Mouse (Mus musculus): ENCODE results near the gene Jmjd4. TPM values are rescaled to one million over a fixed set of nuclear protein-coding genes. Genes with fewer than 3 reads are reported as not detected.

The Jmjd4 gene
- polyA plus RNA-seq, 1 experiment from 2014 or later = 14.9 TPM

DNA sequence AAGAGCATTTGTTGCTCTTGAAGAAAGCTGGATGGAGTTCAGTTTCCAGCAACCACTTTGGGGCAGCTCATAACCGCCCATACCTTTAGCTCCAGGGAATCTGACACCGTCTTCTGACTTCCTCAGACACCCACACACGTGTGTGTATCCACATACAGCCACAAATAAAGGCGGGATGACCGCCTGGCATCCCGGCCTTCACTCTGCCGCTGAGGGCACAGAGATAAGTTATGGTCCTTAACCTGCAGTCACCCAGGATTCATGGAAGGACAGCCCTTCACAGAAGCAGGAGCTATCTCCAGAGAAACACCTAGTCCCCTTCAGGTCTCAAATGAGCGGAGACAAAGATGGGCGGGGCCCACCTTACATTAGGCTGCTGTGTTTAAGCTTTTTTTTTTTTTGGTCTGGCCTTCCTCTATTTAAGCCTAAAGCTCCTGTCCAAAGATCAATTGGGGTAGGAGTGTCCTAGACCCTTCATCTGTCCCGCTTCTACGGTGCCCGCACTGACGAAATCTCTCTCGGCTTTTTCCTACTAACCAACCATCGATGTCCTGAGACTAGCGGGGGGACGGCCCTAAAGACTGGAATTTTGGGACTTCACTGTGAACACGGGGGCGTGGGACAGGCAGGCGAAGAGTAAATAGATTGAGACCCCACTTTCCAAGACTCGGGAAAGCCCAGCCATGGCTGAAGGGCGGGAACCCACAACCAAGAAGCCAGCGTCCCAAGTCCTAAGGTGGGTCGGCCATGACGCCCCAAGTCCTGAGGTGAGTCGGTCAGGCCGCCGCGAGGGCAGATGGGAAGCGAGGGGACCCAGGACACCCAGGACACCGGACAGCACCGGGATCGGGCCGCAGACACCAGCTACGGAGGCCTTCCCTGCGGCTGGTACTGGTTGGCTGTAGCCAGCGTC lies 21.8 kb downstream of the Jmjd4 start:
- Histone ChIP-seq H3K4me2 (peak overlapping the region; percentile 82), H3K4me3 (peak overlapping the region; percentile 82), H3K4me1 (peaks cover 8% of the 10 kb centered on the region), H3K27me3 (no peaks in the 10 kb centered on the region), H3K9me3 (no peaks in the 10 kb centered on the region), H3K36me3 (peaks cover 6% of the 10 kb centered on the region; the same call in 1 of the 2 replicates), H3K27ac (peak overlapping the region; percentile 75), H3K9ac (peak overlapping the region; percentile 97)
- ATAC-seq (ENCODE audit: insufficient number of reproducible peaks, insufficient read depth, low FRiP score, low TSS enrichment, low read depth) = peak; percentile 62; the same call in 1 of the 2 replicates
- 6% methylated on average over 37 of the region's 37 CpGs for WGBS

DNA sequence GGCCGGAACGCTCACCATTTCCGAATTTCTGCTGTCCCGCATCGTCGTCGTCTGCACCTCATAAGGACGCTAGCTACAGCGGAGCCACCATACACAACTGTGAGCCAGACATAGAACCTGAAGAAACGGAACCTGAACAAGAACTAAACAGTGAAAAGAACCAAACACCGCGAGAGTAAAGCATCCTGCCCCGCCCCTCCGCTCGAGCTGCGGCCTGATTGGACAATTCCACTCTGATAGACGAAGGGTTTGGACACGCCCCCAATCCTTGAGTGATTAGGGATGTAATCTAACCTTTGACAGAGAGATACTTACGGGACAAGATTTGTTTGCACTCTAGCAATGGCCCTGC lies 22.5 kb downstream of the Jmjd4 start, which contains the start of gene Zfp867:
Gene Zfp867, minus strand, starts transcription at position 149 of the 352 bp plus-strand sequence.
- Histone ChIP-seq H3K4me2 (peak within 1 kb of the TSS; percentile 82), H3K4me3 (peak within 1 kb of the TSS; percentile 82), H3K9ac (peak within 1 kb of the TSS; percentile 97), H3K4me1 (peaks cover 8% of the 10 kb centered on the region), H3K9me3 (no peaks in the 10 kb centered on the region), H3K27ac (peak within 1 kb of the TSS; percentile 75), H3K36me3 (peaks cover 3% of the 10 kb centered on the region; the same call in 1 of the 2 replicates), H3K27me3 (no peaks in the 10 kb centered on the region)
- WGBS = under 1% methylated on average over 19 of the region's 19 CpGs
- ATAC-seq (ENCODE audit: insufficient number of reproducible peaks, insufficient read depth, low FRiP score, low TSS enrichment, low read depth) = peak; percentile 82

DNA sequence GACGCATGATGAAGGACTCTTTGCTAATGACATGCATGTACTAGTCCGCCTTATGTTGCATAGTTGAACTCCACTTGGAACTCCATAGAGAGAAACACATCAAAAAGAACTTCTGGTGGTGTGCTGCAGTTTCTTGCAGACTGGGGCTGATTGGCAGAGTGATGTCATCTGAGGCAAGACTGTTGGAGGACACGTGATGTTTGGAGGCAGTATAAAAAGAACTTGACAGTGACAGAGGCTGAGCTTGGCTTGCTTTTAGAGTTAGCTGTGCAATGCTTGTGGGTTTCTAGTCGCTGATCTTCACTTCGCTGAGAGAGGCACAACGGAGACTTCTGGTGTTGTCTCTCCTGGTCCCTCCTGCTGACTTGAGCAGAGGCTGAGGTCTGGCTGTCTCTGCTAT lies 27.4 kb downstream of the Jmjd4 start:
- H3K4me1 ChIP-seq = no peaks in the 10 kb centered on the region
- no peak overlapping the region for H3K9ac ChIP-seq
- ATAC-seq (ENCODE audit: insufficient number of reproducible peaks, insufficient read depth, low FRiP score, low TSS enrichment, low read depth) = no peak
- H3K27me3 ChIP-seq = no peaks in the 10 kb centered on the region
- 57% methylated on average over 6 of the region's 6 CpGs for WGBS
- no peaks in the 10 kb centered on the region for H3K9me3 ChIP-seq
- H3K4me3 ChIP-seq = no peak overlapping the region
- no peaks in the 10 kb centered on the region for H3K36me3 ChIP-seq
- no peak overlapping the region for H3K4me2 ChIP-seq
- no peak overlapping the region for H3K27ac ChIP-seq

DNA sequence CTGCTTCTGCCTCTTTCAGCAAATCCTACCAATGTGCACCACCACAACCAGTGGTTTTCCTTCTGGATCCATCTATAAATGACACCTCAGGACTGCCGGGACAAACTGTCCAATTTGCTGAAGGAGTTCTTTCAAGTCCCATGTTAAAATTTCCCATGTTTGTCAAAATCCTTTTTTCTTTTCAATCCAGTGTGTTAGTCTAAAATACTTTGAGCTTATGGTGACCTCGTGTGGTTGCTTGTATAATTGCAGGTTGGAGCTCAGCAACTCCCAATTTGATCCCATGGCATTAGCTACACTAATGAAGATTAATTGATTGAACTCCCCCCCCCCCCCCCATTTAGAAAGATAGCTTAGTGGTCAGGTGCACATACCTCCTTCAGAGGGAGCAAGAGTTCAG lies 33.4 kb downstream of the Jmjd4 start:
- Histone ChIP-seq H3K4me1 (no peaks in the 10 kb centered on the region), H3K36me3 (peaks cover 35% of the 10 kb centered on the region), H3K9me3 (no peaks in the 10 kb centered on the region), H3K9ac (no peak overlapping the region), H3K4me3 (no peak overlapping the region), H3K27ac (no peak overlapping the region), H3K27me3 (no peaks in the 10 kb centered on the region), H3K4me2 (no peak overlapping the region)
- 4% methylated on average over 2 of the region's 2 CpGs for WGBS
- ATAC-seq (ENCODE audit: insufficient number of reproducible peaks, insufficient read depth, low FRiP score, low TSS enrichment, low read depth) = no peak

DNA sequence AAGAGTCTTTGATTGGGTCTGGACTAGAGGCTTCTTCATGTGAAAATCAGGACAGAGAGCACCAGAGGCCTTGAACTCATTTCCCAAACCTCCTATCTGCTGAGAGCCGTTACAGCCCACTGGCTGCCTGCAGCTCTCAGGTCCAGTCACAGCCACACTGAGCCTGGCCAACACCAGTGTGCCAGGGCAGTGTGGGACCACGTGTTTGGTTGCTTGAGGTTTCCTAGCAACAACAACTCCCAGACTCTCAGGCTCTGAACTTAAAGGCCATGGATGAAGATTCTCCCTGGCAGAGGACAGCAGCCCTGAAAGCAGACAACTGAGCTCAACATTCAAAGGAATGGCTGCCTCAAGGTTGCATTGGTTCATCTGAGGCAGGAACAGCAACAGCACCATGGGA lies 35.8 kb downstream of the Jmjd4 start:
- H3K9ac ChIP-seq = no peak overlapping the region
- ATAC-seq (ENCODE audit: insufficient number of reproducible peaks, insufficient read depth, low FRiP score, low TSS enrichment, low read depth) = no peak
- no peaks in the 10 kb centered on the region for H3K9me3 ChIP-seq
- H3K4me3 ChIP-seq = no peak overlapping the region
- H3K4me2 ChIP-seq = no peak overlapping the region
- 61% methylated on average over 2 of the region's 2 CpGs for WGBS
- peaks cover 58% of the 10 kb centered on the region for H3K36me3 ChIP-seq
- H3K27me3 ChIP-seq = no peaks in the 10 kb centered on the region
- H3K4me1 ChIP-seq = no peaks in the 10 kb centered on the region
- H3K27ac ChIP-seq = no peak overlapping the region

DNA sequence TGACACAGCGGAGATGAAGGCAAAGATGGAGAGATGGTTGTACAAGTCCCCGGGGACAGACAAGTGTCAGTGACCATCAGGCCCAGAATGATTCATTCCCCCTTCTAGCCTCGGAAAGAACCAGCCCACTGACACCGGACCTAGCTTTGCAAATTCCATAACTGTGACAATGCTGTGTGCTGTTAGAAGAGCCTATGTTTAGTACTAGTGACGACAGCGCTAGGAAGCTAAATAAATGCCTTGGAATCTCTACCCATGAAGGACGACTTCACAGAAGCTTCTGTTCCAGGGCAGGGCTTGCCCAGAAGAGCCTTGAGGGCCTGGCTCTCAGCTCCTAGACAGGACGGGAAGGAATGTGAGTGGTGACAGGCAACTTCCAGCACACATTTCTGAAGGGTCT lies 36.4 kb downstream of the Jmjd4 start:
- Histone ChIP-seq H3K36me3 (peaks cover 64% of the 10 kb centered on the region), H3K27me3 (no peaks in the 10 kb centered on the region), H3K9me3 (no peaks in the 10 kb centered on the region), H3K9ac (no peak overlapping the region), H3K4me1 (no peaks in the 10 kb centered on the region), H3K27ac (no peak overlapping the region), H3K4me3 (no peak overlapping the region), H3K4me2 (no peak overlapping the region)
- ATAC-seq (ENCODE audit: insufficient number of reproducible peaks, insufficient read depth, low FRiP score, low TSS enrichment, low read depth) = no peak
- 82% methylated on average over 8 of the region's 8 CpGs for WGBS

DNA sequence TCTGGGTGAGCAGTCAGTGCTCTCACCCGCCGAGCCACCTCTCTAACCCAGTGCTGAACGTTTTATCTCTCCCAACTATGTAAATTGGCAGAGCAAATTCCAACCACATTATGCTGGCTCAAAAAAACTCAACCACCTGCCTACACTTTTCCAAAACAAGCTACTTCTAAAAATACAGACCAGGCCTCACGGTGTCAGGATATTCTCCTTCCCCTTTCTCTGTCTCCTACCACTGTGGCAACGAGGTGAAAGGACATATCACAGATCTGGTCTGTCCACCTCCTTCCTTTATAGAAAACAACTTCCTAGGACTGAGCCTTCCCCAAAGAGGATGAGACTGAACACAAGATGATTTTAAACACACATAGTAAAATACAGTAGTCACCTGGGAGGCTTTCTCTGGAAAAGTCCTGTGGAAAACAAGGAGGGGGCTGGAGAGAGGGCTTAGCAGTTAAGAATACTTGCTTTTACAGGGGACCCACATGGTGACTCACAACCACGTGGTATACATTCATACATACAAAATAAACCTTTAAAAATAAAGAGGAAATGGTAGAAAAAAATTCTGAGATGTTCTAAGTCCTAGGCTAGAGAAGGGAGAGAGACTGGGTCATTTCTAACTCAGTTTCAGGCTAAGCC lies 46.9 kb downstream of the Jmjd4 start:
- H3K27ac ChIP-seq = no peak overlapping the region
- no peak overlapping the region for H3K4me2 ChIP-seq
- H3K9ac ChIP-seq = no peak overlapping the region
- no peaks in the 10 kb centered on the region for H3K4me1 ChIP-seq
- H3K36me3 ChIP-seq = peaks cover 99% of the 10 kb centered on the region
- no peak for ATAC-seq (ENCODE audit: insufficient number of reproducible peaks, insufficient read depth, low FRiP score, low TSS enrichment, low read depth)
- H3K4me3 ChIP-seq = no peak overlapping the region
- H3K9me3 ChIP-seq = no peaks in the 10 kb centered on the region
- 82% methylated on average over 6 of the region's 6 CpGs for WGBS
- H3K27me3 ChIP-seq = no peaks in the 10 kb centered on the region

DNA sequence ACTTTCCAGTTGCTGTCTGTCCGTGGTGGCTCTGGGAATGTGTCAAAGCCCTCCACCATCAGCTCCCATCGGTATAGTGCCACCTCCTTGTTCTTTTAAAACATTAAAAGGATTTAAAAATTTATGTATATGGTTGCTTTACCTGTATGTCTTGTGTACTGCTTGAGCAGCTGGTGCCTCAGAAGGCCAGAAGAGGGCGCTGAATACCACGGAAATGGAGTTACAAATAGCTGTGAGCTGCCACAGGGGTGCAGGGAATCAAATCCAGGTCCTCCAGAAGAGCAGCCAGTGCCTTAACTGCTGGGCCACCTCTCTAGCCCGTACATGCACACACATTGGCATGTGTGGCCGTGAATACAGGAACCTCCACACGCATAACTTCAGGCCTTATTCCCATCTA lies 47.9 kb downstream of the Jmjd4 start:
- H3K9me3 ChIP-seq = no peaks in the 10 kb centered on the region
- no peak for ATAC-seq (ENCODE audit: insufficient number of reproducible peaks, insufficient read depth, low FRiP score, low TSS enrichment, low read depth)
- H3K36me3 ChIP-seq = peaks cover 99% of the 10 kb centered on the region
- H3K27me3 ChIP-seq = no peaks in the 10 kb centered on the region
- 89% methylated on average over 7 of the region's 7 CpGs for WGBS
- no peak overlapping the region for H3K4me3 ChIP-seq
- no peak overlapping the region for H3K9ac ChIP-seq
- H3K27ac ChIP-seq = no peak overlapping the region
- no peak overlapping the region for H3K4me2 ChIP-seq
- no peaks in the 10 kb centered on the region for H3K4me1 ChIP-seq

DNA sequence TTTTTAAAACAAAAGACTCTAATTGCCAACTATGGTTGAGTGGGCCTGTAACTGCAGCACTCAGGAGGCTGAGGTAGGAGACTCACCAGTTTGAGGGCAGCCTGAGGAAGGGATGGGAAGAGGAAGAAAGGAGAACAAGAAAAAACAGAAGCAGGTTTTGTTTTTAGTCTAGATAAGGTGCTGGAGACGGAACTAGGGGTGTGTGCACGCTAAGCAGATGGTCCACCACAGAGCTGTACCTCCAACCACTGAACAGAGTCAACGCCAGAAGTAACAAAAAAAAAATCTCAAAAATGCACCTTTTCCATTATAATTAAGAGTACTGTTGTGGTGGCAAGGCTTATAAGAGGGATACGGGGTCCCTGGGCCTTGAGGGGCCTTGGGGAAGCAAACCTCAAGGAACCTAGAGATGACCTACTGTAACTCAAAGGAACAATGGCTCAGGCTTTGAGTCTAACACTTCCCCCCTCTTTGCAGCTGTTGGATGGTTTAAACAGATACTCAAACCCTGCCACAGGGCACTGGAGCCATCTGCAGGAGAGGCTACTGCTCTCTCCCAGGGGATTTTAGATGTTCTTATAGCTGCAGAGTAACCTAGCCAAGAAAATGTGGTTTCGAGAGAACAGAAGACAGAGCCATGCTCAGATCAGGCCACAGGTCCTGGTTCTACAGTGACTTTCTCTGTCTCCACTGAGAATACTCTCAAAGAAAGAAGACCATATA lies 52.3 kb downstream of the Jmjd4 start:
- Histone ChIP-seq H3K36me3 (peaks cover 73% of the 10 kb centered on the region), H3K4me1 (peaks cover 14% of the 10 kb centered on the region)
- ATAC-seq (ENCODE audit: insufficient number of reproducible peaks, insufficient read depth, low FRiP score, low TSS enrichment, low read depth) = no peak

DNA sequence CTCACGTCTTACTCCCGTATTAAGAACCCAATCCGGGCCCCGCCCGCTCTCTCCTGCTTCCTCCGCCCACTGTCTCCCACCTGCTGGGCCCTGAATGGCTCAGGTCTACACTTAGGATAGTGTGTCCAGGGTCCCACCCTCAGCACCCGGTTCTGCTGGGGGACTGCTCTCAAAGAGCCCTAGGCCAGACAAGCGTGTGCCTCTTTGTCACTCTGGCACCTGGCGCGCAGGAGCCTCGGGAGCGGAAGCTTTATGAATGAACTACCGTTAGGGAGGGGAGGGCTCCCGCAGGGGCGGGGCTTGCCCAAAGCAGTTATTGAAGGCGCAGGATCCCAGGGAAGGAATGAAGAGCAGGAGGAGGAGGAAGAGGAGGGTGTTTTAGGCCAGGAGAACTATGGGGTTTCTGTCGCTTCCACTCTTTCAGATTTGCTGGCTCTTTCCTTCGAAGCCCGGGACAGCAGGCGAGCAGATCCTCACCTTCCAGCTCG lies 55.5 kb downstream of the Jmjd4 start:
- Histone ChIP-seq H3K4me2 (peak overlapping the region; percentile 95), H3K27ac (peak overlapping the region; percentile 97), H3K4me1 (peaks cover 24% of the 10 kb centered on the region), H3K4me3 (peak overlapping the region; percentile 87), H3K9me3 (no peaks in the 10 kb centered on the region), H3K9ac (peak overlapping the region; percentile 97), H3K36me3 (peaks cover 59% of the 10 kb centered on the region), H3K27me3 (no peaks in the 10 kb centered on the region)
- WGBS = under 1% methylated on average over 21 of the region's 21 CpGs
- peak; percentile 34; the same call in 1 of the 2 replicates for ATAC-seq (ENCODE audit: insufficient number of reproducible peaks, insufficient read depth, low FRiP score, low TSS enrichment, low read depth)

More for the DNA sequence above, 52.3 kb downstream of the Jmjd4 start:
- Histone ChIP-seq H3K9me3 (no peaks in the 10 kb centered on the region), H3K9ac (no peak overlapping the region), H3K27ac (no peak overlapping the region), H3K4me2 (no peak overlapping the region), H3K27me3 (no peaks in the 10 kb centered on the region), H3K4me3 (no peak overlapping the region)
- 92% methylated on average over 5 of the region's 5 CpGs for WGBS
